Mouse (Mus musculus) right cerebral cortex, adult 18-20 months (tissue): ENCODE data around the gene Insc.
"Not testable (repeated sequence)": the region's sequence is repeated elsewhere in the genome, so short reads cannot be mapped to it uniquely, and the experiment has no call there.

Experiments
- DNase-seq: peaks from one replicate; pipeline ENCODE4 v3.0.0; 2022; ENCODE audit warnings: mixed read lengths

Gene Insc

GRCm38 (mm10) chr7:114743022-114743780 lies at the start of gene Insc:
Gene Insc (plus strand): TSS chr7:114743694.
- no peak for DNase-seq

GRCm38 (mm10) chr7:114700871-114701270 lies 42.6 kb upstream of the Insc start:
- no peak for DNase-seq

- peak; percentile 30 for DNase-seq
Observed at GRCm38 (mm10) chr7:114706716-114707115, 36.8 kb upstream of the Insc start.

- DNase-seq, result no peak
Observed at GRCm38 (mm10) chr7:114707398-114707797, 36.1 kb upstream of the Insc start.

- no peak for DNase-seq
Observed at GRCm38 (mm10) chr7:114710419-114710818, 33.1 kb upstream of the Insc start.

GRCm38 (mm10) chr7:114712523-114712922 lies 31.0 kb upstream of the Insc start:
- DNase-seq, result no peak

GRCm38 (mm10) chr7:114718300-114718699 lies 25.2 kb upstream of the Insc start, which contains the start of gene Calcb:
Gene Calcb (plus strand): TSS chr7:114718643.
- DNase-seq, result no peak

- DNase-seq, result peak; percentile 4
Observed at GRCm38 (mm10) chr7:114719381-114720131, 23.9 kb upstream of the Insc start.

- DNase-seq, result not testable (repeated sequence)
Observed at GRCm38 (mm10) chr7:114729696-114730095, 13.8 kb upstream of the Insc start.

GRCm38 (mm10) chr7:114731175-114731574 lies 12.3 kb upstream of the Insc start:
- DNase-seq, result no peak

GRCm38 (mm10) chr7:114731700-114732099 lies 11.8 kb upstream of the Insc start:
- not testable (repeated sequence) for DNase-seq

GRCm38 (mm10) chr7:114736256-114736655 lies 7.2 kb upstream of the Insc start:
- DNase-seq, result no peak

- no peak for DNase-seq
Observed at GRCm38 (mm10) chr7:114738166-114738565, 5.3 kb upstream of the Insc start.

GRCm38 (mm10) chr7:114740360-114741165 lies 2.9 kb upstream of the Insc start:
- no peak for DNase-seq

- DNase-seq, result no peak
Observed at GRCm38 (mm10) chr7:114744639-114745245, 1.2 kb downstream of the Insc start.

- peak; percentile 17 for DNase-seq
Observed at GRCm38 (mm10) chr7:114745481-114746271, 2.2 kb downstream of the Insc start.

- peak; percentile 58 for DNase-seq
Observed at GRCm38 (mm10) chr7:114747596-114747995, 4.1 kb downstream of the Insc start.

GRCm38 (mm10) chr7:114748239-114748638 lies 4.7 kb downstream of the Insc start:
- no peak for DNase-seq

- DNase-seq, result no peak
Observed at GRCm38 (mm10) chr7:114753471-114753870, 10.0 kb downstream of the Insc start.

GRCm38 (mm10) chr7:114754196-114754595 lies 10.7 kb downstream of the Insc start:
- DNase-seq, result no peak

GRCm38 (mm10) chr7:114754626-114755025 lies 11.1 kb downstream of the Insc start:
- no peak for DNase-seq

- DNase-seq, result no peak
Observed at GRCm38 (mm10) chr7:114762660-114763059, 19.2 kb downstream of the Insc start.
